Comparison of ENCODE assay signal across 8 mouse cellular contexts in the genomic region with DNA sequence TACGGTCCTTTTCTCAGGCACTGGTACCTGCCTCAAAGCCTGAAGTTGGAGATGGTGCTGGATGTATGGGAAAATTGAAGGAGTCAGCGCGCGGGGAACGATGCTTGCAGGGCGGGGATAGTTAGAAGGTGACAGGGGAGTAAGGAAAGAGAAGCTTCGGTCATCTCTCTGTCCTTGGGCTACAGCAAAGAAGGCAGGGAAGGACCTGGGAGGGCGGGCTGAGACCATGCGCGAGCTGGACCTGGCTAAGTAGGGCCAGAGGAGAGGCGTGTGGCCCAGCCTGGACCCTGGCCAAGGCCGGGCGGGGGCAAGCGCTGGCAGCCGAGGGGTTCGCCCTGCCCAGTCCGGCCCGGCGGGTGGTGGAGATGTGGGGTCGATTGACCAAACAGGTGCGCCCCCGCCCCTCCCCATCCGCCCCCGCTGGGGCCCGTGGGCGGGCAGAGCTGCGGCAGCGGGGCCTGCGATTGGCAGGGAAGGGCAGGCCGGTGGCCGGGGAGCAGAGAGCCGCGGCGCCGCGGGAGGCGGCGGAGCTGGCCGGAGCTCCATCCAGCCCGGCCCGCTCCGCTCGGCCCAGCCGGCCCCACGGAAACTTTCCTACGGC. TPM values are rescaled to one million over a fixed set of nuclear protein-coding genes. Genes with fewer than 3 reads are reported as not detected.
DNase-seq lines count a peak whose midpoint lies in the region; ATAC-seq lines count a peak whose summit lies in the region.

No protein-coding gene starts in this region.

- no peak overlapping the region for H3K27ac ChIP-seq in hindbrain, embryonic 12.5 days

- H3K36me3 ChIP-seq in hindbrain, embryonic 12.5 days, result no peaks in the 10 kb centered on the region

- ATAC-seq in hindbrain, embryonic 12.5 days (ENCODE audit: low FRiP score), result peak; percentile 47
- no peak for ATAC-seq in monocyte, adult 5-6 weeks (replicated peaks; ENCODE audit: insufficient number of reproducible peaks, low FRiP score, low TSS enrichment, poor library complexity, severe bottlenecking)

- H3K9ac ChIP-seq in hindbrain, embryonic 12.5 days, result peak overlapping the region; percentile 65

- H3K4me2 ChIP-seq in hindbrain, embryonic 12.5 days (replicated peaks), result peak overlapping the region; percentile 98

- H3K4me1 ChIP-seq in hindbrain, embryonic 12.5 days, result peaks cover 32% of the 10 kb centered on the region

- DNase-seq in adrenal gland, adult (ENCODE audit: inconsistent age in 2 of 2, low spot score in 1 of 2), result peak; percentile 85 to 93
- peak; percentile 82 for DNase-seq in cerebellum, adult 8-10 months
- DNase-seq in frontal cortex, postnatal 14 days (ENCODE audit: low spot score in 2 of 2), result peak; percentile 20 to 23
- DNase-seq in layer of hippocampus, postnatal 36 days, result peak; percentile 52 to 68
- peak; percentile 87 for DNase-seq in lung, postnatal 25 days (ENCODE audit: low spot score)
- peak; percentile 47 for DNase-seq in right cerebral cortex, postnatal 4 days

- peaks cover 73% of the 10 kb centered on the region for H3K27me3 ChIP-seq in hindbrain, embryonic 12.5 days

- H3K4me3 ChIP-seq in hindbrain, embryonic 12.5 days, result peak overlapping the region; percentile 52

- H3K9me3 ChIP-seq in hindbrain, embryonic 12.5 days (replicated peaks), result no peaks in the 10 kb centered on the region

- WGBS in hindbrain, embryonic 12.5 days, result under 1% methylated on average over 46 of the region's 46 CpGs

RNA-seq across cellular contexts. Expression of gene Dab2ip, which starts 24.4 kb away (rescaled TPM):
- 64.8 and 68.1 TPM in 2 replicates for polyA plus RNA-seq in hindbrain, embryonic 12.5 days (2016; fragmentation: Nextera tagmentation; extraction: Ambion mirVana)
- 100 to 1,000 TPM; 102 to 108 TPM for total RNA-seq in layer of hippocampus, postnatal 36 days (2021)
- total RNA-seq in monocyte, adult 5-6 weeks (2017), result 4.6 to 23.2 TPM (median 5.5 TPM) in 3 replicates

Comparison
In these comparisons a context has a peak if more than half of its experiments do, and no peak if none do; other contexts are left out.
1. DNase-seq: peak in every context shown above with its lines; median percentile 89 in adrenal gland, adult; 87 in lung, postnatal 25 days; 82 in cerebellum, adult 8-10 months; 60 in layer of hippocampus, postnatal 36 days; 47 in right cerebral cortex, postnatal 4 days; 22 in frontal cortex, postnatal 14 days.